Mouse (Mus musculus): Measurements from ENCODE around the gene Snx10. TPM values are rescaled to one million over a fixed set of nuclear protein-coding genes. Genes with fewer than 3 reads are reported as not detected.

Snx10 gene
- total RNA-seq, 2 experiments from 2014 or later = 11.7 to 12.6 TPM

DNA sequence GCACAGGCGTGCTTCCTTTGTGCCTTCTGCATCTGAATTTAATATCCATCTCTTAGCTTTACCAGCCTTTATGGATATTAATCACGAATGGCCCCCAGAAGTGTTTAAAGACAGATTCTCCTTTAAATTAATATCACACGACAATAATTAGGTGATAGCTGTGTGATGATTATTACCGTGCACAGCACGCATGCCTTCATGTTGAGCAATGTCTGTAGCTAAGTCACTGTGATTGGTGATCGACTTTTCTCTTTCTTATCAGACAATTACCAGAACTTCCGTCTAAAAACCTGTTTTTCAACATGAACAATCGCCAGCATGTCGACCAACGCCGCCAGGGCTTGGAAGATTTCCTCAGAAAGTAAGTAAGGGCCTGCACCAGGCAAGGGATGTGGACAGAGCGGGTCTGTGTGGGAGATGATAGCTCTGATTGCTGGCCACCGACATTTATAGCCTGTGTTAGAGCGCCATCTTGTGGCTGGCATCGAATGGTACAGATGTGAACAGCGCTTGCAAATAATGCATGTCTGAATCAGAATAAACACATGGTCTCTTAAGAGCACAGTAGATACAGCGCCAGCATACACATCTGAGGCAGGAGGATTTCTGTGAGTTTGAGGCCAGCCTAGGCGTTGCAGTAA, 56.5 kb downstream of the Snx10 start:
- peak; percentile 88 to 90 for DNase-seq
- intact Hi-C loops (cut with DNase I) = loop anchor here (1.0 kb wide), 4 partner anchors 70 to 372 kb away; no protein-coding TSS in a partner anchor

DNA sequence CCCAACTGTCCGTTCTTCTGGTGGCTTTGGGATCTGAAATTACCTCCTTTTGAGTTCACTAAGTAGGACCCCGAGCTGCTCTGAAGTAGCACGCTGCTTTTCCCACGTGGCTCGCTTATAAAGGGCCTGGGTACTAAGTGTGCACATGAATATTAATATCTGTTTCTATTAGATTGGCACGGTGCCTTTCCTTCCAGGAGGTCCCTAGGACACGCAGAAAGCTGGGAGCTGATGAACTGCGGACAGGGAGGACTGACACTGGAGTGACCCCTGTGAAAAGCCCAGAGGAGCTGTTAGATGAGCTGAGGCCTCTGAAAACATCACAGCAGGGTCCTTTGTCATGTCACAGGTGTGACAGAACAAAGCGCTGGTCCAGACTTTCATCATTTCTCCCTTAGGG, 57.7 kb downstream of the Snx10 start:
- DNase-seq = no peak

DNA sequence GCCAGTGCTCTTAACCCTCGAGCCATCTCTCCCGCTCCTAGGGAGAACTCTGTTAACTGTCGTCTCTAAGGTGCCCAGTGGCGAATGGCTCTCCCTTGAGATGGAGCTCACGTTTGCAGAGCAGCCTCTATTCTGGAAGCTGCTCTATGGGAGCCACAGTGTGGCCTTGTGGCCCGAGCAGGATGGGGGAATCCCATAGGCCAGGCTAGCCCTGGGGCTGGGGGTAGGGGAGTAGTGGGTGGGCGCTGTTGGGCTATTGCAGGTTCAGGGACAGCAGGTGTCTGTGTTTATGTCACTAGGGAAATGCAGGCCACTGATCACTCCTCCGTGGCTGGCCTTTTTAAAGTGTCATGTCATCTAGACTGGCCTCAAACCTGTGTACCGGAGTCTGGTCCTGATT, 58.4 kb downstream of the Snx10 start:
- intact Hi-C loops (cut with DNase I) = no loop called here
- DNase-seq = no peak

More for the DNA sequence above, 57.7 kb downstream of the Snx10 start:
- intact Hi-C loops (cut with DNase I) = no loop called here

DNA sequence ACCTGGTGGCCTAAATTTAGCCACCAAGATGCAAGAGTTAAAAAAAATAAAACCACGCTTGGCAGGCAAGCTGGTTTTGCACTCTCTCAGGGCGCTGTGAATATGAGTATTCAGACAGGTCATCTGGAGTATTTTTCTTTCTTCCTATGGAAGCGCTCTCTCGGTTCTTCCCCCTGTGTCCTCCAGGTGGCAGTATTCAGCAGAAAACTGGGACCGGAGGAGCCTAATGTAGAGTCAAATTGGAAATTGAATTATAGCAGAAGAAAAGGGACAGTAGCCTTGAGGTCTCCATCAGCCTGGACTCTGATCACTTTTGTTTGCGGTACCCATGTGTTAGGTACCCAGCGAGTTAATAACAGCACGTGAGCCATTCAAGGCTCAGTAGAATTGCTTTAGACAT, 62.3 kb downstream of the Snx10 start:
- DNase-seq = peak; percentile 58 to 68
- intact Hi-C loops (cut with DNase I) = loop anchor here (1.0 to 2.0 kb wide), 2 partner anchors 272 to 635 kb away; partner anchors contain the start of gene Hoxa7

DNA sequence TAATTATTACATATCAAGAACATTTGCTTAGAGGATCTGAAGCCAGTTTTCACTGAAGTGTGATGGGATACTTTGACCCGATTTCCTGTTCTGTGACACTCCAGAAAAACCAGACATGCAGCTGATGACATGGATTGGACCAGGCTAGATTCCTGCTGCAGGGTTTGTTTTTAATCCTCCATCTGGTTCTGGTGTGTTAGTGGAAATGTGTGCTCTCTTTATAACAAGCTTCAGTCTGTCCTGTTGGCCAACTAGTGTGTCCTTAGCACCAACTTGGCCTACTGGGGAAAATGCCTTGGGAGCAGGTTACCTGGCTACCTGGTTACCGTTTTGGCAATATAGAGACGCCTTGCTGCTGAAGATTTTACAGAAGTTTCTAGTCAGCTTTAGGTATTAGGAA, 63.6 kb downstream of the Snx10 start:
- intact Hi-C loops (cut with DNase I) = loop anchor here (2.0 kb wide), 1 partner anchor 634 kb away; the partner anchor contains the start of gene Hoxa7
- DNase-seq = no peak

DNA sequence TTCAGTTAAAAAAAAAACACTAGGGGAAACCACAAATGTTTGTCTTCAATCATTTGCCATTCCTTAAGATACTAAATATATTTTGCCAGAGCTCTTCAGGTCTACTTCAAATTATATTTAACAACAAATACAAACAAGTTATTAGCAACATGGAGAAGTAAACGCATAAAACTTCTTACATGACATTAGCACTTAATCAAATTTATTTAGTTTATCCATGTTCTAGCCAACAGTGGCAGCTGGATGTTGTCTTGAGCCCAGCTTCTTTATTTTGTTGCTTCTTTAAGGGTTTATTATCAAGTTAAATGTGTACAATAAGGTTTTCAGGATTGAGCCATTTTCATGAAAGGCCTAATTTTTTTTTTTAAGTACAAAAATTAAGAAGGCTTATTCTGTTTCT, 67.6 kb downstream of the Snx10 start:
- intact Hi-C loops (cut with DNase I) = no loop called here
- DNase-seq = no peak

DNA sequence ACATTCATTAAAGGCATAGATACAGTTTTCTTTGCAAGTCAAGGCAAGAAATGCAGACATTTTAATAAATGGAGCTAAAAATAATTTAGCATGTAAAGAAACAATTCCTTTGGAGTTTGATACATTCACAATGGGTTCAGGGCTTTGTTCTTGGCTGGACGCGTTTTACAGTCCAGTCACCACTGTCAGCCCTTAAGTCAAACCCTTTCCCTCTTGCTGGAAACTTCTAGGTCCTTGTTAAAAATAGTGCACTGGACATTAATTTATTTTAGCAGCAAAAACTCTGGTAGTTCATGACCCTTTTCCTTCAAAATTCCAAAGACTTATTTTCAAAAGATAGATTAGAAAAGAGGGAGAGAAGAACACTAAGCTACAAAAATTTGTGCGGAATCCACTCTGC, 68.1 kb downstream of the Snx10 start:
- intact Hi-C loops (cut with DNase I) = no loop called here
- DNase-seq = no peak

DNA sequence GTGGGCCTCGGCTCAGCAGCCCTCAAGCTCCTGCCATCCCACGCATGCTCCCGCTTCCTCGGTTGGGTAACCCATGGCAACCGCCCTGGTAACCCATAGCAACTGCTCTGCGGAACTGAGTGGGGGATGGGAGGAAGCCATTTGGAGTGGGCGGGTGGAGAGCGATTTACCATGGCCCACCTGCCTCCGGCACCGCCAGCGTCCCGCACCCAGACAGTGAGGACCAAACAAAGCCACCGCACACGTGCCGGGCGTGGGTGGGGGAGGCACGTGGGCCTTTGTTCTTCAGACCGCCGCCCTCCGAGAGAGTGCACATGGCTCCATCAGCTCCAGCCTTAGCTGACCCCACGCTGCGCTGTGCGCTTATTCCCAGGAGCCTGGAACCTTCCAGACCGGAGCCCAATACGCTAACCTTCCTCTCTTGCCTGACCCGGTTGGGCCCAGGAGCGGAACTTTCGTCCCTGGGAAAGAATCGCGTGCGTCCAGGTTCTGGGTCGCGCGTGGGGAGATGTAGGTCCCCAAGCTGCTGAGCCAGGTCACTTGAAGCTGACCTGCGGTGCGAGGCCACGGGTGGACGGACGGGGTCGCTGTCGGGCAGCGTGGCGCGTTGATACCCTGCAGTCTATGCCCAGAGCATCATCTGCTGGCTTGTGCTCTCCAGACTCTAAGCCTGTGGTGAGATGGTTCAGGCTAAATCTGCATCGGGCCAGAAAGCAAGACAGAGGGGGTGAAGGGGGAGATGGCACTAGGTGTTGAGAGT, 68.8 kb downstream of the Snx10 start:
- intact Hi-C loops (cut with DNase I) = no loop called here
- peak; percentile 80 to 81 for DNase-seq

DNA sequence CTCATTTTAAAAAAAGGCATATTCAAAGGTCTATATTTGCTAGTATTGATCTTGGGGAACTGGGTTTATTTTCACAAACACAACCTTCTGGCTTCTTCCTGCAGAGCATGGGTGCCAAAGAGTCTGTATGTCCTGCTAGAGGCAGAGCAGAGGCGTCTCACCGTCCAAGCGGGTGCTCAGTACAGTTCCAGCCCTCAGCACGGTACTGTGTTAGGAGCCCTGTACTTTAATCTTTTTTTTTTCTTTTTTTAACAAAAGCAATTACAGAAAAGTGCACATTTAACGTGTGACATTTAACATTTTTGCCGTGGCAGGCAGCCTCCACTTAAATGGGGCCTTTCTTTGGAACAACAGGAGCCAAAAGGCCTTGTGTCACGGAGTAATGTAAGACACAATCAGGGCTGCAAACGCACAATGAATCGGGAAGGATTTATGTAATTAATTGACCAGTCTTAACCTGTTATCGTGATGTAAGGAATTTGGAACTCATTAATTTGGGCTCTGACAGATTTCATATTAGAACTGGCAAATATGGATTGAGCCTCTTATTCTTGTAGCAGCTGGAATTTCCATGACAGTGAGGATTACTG, 69.8 kb downstream of the Snx10 start:
- DNase-seq = no peak
- intact Hi-C loops (cut with DNase I) = no loop called here

DNA sequence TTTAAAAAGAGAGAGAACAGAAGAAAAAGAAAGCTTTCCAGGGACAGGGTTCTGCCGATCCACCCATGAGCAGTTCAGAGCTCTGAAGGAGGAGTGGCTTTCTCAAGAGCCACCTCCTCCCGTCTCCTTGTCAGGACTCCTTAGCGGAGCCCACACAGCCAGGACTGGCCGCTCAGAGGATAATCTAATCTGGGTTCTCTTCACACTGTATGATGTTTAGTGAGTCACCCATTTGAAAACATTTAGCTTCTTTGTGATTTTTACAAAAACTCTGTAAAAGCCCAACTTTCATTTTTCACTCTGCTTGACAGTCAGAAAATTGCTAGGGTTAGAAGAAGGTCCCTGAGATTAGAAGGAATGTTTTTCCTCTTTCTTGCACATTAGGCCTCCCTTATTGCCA, 70.8 kb downstream of the Snx10 start:
- intact Hi-C loops (cut with DNase I) = no loop called here
- DNase-seq = no peak

DNA sequence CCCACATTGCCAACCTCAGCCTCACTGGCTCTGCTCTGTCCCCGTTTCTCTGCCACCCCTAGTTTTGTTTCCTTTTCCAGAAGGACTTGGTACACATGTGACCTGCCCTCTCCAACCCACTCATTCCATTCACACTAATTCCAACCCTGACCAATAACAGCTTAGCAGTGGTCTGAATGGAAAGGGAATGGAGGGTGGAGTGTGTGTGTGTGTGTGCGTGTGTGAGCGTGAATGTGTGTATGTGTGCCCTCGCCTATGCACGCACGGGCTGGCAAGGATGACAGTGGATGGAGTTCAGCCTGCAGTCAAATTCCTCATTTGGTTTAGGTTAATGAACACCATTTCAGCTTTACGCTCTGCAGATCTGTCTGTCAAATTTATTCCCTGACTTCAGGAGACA, 74.4 kb downstream of the Snx10 start:
- no peak for DNase-seq
- intact Hi-C loops (cut with DNase I) = no loop called here

DNA sequence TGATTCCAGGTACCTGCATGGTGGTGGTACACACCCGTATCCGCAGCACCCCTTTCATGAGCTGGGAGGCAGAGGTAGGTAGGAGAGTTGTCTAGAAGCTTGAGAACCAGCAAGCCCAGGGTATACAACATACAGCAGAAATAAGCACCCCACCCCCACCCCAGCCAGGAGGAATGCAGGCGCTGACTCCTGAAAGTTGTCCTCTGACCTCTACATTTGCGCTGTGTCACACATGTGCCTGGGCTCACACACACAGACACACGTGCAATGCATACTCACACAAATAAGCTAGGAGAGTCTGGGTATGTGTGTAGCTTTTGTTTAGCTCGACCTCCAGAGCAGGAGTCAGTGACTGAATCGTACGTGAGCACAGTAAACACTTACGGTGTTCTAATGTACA, 76.7 kb downstream of the Snx10 start:
- no peak for DNase-seq
- intact Hi-C loops (cut with DNase I) = no loop called here

DNA sequence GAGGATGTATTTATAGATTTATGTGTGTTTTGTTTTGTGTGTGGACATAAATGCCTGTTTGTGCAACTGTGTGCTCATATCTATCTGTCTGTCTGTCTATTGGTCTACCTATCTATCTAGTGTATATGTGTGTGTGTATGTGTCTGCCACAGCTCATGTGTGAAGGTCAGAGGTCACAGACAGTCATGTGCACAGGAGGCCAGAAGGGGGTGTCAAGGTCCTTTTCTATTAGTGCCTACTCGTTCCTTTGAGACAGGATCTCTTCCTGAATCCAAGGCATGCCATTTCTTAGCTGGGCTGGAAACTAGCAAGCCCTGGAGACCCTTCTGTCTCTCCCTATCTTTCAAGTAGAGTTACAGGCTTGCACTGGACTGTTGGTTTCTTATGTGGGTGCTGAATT, 78.6 kb downstream of the Snx10 start:
- intact Hi-C loops (cut with DNase I) = no loop called here
- DNase-seq = no peak

DNA sequence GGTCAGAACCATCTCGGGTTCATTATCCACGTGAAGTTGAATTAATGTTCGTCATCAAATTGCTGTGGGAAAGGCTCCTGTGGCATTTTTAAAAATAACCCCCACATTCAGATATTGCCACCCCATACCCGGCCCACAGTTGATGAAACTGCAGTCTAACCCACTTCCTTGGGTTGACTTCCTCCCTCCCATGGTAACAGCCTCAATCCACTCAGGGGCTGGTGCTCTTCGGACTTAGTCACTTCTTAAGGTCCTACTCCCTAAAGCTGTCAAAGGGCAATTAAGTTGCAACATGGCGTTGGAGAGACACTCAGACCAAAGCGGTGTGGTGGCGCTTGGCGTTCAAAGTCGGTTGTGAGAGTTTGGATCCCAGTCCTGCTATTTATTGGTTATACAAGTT, 80.0 kb downstream of the Snx10 start:
- no peak for DNase-seq
- intact Hi-C loops (cut with DNase I) = no loop called here

DNA sequence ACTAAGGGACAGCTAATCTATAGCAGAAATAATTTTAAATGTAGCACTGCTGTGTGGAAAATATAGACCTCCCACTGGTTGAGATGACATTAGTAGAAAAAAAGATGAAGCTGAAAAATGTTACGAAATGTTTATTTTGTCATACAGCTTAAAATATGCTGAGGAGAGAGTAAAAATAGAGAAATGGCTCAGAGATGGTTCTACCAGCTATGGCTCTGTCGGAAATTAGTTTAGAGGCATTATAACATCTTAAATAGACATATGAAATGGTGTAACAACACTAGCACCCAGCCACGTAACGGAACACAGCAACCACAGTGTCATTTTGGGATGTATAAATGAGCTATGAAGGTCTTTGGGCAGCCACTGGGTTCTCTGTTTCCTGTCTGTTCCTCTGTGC, 82.5 kb downstream of the Snx10 start:
- intact Hi-C loops (cut with DNase I) = no loop called here

DNA sequence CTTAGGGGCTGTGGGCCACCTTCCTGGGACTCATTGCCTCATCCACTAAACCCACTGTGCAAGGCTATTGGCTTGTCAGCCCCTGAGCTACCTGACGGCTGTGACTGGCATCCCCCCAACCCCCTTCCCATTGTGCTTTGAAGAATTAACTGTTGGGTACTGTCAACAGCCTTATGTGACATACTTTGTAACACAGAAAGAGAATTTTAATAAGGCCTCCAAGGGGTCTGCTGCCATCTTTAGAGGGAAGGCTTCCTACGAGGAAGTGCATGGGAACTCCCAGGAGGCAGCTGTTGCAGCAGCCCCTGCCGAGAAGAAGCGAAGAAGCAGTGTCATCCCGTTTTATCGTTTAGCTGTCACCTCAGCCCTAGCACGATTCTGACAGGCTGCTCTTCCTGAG, 83.1 kb downstream of the Snx10 start:
- DNase-seq = no peak
- intact Hi-C loops (cut with DNase I) = no loop called here

More for the DNA sequence above, 82.5 kb downstream of the Snx10 start:
- no peak for DNase-seq

DNA sequence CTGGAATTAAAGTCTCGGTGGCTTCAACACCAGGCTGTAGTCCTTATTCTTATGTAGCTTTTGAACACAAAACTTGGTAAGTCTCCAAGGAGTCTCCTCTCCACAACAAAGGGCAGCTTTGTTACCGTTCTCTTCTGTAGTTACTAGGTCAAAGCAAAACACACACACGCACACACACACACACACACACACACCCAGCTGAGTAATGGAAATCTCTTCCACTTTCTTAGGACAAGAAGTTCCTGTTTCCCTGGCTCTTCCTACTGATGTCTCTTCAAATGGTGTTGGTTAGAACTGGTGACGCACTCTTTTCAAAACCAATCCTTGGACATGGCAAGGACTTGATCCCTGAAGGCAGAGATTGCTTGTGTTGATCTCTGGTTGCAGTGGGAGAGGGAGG, 87.9 kb downstream of the Snx10 start:
- intact Hi-C loops (cut with DNase I) = loop anchor here (5.0 kb wide), 1 partner anchor 111 kb away; no protein-coding TSS in a partner anchor
- no peak for DNase-seq

DNA sequence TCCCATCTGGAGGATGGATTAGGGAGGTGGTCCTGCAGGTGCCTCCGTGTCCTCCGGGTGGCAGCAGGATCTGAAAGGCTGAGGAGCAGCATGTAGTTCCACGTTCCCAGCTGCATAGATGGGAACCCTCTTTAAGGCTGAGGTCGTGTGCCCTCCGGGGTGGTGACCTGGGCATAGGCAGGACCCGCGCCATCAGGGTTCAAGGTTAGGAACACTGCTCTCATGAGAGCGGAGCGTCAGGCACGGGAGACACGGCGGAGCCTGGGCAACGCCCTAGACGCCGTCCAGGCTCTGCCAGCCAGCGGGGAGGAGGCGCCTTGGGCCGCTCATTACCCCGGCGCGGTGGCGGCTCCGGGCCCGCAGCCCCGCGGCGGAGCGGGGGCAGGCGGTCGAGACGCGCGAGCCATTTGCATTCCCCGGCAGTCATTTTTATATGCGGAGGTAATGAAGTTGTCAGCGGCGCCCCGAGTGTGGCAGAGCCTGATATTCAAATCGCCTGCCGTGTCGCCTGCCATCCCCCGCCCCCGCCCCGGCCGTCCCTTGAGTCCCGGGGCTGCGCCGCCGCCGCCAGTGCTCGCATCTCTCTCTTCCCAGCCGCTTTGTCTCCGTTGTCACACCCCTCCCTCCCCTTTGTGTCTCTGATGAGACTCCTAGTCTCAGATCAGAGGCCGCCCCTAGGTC, 88.8 kb downstream of the Snx10 start:
- DNase-seq = peak; percentile 39 to 62
- intact Hi-C loops (cut with DNase I) = loop anchor here (5.0 kb wide), 1 partner anchor 110 kb away; no protein-coding TSS in a partner anchor

DNA sequence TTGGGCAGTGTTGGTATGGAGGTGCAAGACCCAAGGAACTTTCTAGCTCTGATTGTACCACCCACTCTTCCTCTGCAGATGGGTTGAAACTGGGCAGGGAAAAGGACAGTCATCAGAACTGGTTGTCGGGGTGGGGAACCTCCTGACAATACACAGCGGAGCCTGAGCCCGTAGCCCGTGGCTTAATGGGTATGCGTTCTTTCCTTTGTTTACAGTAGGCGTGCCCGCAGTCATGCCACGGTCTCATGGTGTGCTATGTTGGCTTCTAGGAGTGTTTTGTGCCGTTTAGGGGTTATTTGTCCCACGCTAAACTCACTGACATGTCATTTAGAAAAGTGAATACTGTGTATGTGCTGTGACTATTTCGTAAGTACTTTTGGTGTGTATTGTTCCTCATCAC, 90.0 kb downstream of the Snx10 start:
- intact Hi-C loops (cut with DNase I) = loop anchor here (5.0 kb wide), 1 partner anchor 109 kb away; no protein-coding TSS in a partner anchor
- no peak for DNase-seq

DNA sequence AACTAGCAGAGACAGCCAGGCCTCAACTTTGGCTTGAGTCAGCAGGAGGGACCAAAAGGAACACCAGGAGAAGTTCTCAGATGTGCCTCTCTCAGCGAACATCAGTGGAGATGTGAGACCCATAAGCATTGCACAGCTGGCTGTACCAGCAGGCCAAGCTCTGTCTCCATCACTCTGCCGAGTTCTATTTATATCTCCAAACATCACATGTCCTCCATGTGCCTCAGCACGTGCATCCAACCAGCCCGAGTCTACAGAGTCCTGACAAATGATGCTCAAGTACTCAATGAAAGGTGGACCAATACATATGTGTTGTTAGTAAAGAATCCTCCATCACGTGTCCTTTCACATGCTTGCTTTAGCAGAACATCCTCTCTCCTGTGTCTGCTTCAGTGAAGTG, 103.1 kb downstream of the Snx10 start:
- DNase-seq = no peak
- intact Hi-C loops (cut with DNase I) = no loop called here

DNA sequence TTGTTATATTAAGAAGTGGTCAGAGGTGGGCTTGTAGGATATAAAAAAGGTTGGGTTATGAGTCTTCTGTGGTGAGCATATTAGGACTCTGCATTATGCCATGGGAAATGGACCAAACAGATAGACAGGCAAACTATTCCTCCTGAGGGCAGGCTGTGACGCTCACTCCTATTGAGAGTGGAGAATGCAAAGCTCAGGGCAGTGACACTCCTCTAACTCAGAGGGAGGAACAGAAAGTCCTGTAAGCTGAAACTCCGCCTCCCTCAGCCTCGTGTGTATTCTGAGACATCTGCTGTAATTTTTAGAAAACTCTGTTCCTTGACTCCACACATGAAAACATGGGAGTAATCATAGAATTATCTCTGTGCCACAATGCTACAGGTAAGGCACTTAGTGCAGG, 106.0 kb downstream of the Snx10 start:
- DNase-seq = no peak
- intact Hi-C loops (cut with DNase I) = no loop called here

All from heart, postnatal 36 days (tissue).